Mouse (Mus musculus) heart, postnatal 4 days (tissue): Measurements from ENCODE around the gene Slamf9. TPM values are rescaled to one million over a fixed set of nuclear protein-coding genes. Genes with fewer than 3 reads are reported as not detected.

Source experiments
- DNase-seq: peaks from one replicate; pipeline ENCODE4 v3.0.0; 2021
- total RNA-seq, 2 experiments: library from RNA; stranded (reverse); gene quantifications; 2 replicates each; pipeline ENCODE4 v1.2.3; 2021

The Slamf9 gene
- total RNA-seq, 2 experiments from 2014 or later, result 1.4 to 1.8 TPM

DNA sequence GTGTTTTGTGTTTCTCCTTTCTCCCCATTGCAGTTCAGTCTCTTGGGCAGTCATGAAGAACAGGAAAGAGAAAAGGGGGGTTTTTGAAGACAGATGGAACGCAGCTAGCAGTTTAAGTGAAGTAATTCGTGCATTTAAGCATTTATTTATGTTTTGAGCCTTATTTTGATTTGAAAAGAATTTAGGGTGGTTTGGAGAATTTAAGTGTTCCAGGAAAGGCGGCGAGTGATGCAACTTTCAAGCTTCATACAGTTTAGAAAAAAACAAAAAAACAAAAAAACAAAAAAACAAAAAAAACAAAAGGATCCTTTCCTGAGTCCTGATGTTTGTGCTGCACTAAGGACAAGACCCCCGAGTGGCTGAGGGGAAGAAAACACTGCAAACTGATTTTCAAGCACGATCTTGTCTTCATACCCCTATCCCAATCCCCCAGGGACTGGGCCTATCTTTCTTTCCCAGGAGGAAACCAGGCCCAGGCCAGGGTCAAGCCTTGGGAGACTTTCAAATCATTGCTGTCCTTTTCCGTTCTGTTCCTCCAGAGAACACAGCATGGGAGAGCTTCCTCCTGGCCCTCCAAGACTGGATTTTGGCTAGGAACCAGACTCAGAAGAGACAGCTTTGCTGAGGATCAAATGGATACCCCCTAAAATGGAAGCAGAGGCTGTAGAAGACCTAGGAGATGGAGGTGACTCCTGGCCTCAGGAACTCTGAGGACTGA is 39.6 kb downstream of the Slamf9 start:
- DNase-seq, result no peak

DNA sequence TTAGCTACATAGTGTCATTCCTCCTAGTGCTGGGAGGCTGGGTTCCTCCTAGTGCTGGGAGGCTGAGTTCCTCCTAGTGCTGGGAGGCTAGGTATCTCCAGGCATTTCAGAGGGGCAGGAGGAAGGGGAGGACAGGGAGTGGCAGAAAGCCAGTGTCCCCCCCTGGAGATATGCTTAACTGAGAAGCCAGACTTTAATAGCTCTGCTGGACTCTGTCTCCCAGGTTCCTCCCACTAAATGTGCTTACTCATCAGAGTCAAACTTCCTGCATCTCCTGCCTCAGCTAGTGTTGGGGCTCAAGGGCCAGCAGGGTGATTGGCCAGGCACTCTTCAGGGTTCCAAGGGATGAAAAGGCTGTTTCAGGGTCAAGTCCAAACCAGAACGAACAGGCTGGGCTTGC is 40.2 kb downstream of the Slamf9 start:
- no peak for DNase-seq

DNA sequence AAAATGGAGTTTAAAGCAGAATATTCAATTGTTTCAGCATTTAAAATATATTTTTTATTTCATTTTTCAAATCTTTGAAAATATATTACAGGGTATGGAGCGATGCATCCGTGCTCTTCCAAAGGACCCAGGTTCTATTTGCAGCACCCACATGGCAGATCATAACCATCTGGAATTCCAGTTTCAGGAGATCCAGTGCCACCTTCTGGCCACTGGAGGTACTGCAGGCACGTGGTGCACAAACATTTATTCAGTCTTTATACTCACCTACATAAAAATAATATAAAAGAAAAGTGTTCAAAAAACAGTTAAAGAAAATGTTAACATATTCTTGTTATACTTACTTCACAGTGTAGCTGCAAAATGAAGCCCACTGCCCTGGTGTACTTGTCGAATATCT is 42.9 kb downstream of the Slamf9 start:
- no peak for DNase-seq

DNA sequence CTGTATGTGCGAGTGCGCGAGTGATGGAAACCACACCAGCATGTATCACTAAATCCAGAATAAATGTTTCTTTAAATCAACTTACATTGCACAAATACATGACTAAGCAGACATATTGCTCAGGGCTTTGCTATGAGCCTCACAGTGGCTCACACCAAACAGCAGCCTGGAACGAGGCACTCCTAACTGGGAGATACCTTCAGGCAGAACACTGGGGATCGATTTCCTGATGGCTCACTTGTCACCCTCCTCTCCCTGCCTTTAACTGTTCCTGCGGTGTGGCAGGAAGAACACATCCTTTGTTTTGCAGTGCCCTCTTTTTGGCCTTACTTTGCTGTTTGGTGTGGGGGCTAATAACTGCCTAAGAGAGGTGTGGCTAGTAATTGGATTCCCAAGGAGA is 44.5 kb downstream of the Slamf9 start:
- no peak for DNase-seq

DNA sequence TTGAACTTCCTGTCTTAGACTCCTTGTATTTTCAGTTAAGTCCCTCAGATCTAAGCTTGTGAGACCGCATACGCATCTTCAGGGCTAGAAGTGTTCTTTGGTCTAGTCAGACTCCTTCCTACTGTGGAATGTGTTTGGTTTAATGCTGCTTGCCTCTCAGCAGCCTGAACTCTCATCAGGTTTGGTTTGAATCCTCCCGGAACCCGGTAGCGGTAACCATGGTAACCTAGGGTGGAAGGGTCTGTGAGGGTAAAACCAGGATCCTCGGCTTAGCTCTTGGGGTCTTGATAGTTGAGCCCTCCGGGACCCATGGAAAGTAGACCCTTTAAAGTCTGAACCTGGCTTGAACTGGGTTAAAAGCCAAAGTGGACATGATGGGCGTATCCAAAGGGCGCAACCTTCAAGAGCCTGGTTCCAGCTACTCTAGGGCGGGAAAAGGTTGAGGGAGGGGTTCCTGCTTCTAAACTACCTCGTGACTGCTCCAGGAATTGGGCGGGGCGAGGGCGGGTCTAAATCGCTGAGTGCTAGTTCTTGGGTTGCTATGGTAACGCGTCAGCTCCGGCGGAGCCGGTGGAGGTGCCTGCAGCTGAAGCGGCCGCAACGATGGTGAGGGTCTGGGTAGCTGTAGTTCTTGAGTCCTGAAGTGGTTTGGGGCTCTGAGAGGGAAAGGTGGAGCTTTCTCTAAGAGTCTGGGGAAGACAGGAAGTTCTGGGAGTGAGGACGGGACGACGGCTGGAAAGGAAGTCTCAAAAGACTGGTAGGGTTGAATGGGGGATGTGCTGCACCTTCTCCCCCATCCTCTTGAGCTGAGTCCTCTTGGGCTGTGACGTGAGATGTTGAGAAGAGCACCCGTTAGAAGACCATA is 45.6 kb downstream of the Slamf9 start, which contains the start of gene Cfap45:
Cfap45 (plus strand) TSS at position 226 of the 865 bp plus-strand sequence.
- DNase-seq, result peak; percentile 84

DNA sequence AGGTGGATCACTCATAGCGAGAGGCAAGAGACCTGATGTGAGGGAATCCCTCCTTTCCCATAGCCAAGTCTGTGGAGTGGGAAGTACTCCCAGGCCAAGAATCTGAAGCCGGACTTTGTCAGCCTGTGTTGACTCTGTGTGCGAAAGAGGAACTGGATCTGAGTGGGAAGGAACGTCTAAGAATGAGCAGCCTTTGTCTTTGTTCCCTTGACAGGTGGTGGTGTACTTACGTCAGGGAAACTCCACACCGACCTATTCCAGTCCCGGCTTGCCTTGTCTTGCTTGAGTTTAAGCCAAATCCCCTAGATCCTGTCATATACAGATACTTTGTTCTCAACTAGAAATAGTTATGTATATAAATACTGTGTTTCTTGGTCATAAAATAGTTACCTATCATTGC is 47.4 kb downstream of the Slamf9 start:
- peak; percentile 21 for DNase-seq

DNA sequence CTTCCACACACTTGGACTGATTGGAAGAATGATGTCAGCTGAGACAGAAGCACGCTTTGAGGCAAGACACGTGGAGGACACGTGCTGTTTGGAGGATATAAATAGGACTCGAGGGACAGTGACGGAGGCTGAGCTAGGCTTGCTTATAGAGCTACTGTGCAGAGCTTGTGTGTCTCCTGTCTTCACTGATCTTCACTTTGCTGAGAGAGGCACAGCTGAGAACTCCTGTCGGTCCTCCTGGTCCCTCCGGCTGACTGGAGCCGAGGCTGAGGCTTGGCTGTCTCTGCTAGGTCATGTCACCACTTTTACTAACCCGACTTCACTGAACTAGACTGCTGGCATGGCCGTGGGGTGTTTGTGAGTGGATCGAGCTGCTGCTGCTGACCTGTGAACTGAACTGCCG is 48.5 kb downstream of the Slamf9 start:
- DNase-seq, result peak; percentile 55

DNA sequence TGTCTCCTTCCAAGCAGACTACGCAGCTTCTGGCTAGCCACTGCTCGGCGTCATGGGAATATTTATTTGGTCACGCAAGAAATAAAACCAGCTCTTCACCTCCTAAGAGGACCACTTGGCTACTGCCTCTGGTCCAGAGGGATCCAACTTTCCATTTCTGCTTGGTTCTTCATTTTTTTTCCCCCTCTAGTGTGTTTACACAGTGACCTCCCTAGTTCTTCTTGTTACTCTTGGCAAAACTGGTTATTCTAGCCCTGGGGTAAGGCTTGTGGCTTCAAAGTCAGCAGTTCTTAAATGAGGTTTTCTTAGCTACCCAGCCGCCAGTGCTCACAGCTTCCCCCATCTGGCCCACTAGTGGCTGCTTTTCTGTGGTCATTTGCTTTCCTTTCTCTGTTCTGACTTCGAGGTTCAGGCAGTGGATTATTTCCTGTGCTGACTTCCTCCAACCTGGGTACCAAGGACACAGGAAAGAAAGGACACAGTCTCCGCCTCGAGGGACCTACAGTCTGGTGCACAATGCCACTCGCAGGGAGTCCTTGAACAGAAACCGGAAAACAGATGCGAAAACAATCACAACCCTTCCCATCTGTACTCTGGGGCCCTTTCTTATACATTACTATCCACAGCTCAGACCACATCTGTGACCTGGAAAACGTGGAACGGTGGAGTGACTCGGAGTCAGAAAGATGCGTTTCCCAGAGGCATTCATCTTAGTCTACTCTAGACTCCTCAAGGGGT is 50.0 kb downstream of the Slamf9 start:
- peak; percentile 58 for DNase-seq

DNA sequence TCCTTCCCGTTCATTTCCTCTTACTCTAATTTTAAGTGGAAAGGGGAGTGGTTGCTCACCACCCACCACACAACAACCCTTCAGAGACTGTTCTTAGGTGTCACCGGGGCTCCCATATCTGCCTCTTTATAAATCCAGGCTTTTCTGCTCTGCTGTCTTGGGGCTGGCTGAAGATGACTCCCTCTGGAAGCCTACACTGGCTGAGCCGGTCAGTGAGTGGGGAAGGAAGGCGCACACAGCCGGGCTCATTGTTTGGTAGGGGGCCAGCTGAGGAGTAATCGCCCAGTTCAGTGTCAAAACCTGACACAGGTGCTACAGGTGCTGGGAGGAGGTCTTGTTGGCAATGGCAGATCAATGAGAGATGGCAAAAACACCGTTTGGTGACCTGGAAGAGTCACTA is 50.8 kb downstream of the Slamf9 start:
- no peak for DNase-seq

DNA sequence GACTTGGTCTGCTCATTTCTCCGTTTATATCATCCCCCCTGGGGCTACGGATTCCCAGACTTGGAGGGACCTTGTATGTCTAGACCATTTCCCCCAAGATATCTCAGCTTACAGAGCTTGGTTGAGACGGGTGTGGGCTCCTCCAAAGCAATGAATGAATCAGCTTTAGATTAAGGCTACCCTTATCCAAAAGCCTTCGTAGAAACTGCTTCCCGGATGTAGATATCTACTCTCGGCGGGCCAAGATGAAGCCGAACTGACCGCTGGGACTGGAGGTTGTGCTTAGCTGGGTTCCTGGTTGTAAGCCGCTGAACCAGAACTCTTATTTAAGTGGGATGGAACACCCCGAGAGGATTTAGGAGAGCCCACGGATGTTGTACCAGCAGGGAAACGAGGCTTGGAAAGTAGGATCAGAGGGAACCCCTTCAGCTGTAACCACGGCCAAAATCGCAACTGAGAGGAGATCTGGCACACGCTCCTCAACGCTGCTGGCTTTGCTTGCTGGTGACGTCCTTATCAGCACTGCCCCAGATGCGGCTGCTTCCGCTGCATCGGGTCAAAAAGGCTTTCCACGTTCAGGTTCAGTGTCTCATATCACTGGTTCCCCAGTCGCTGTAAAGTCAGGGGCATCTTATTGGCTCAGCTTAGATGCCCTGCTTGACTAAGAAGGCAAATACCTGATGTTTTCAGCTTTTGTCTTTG is 51.4 kb downstream of the Slamf9 start:
- peak; percentile 72 for DNase-seq

DNA sequence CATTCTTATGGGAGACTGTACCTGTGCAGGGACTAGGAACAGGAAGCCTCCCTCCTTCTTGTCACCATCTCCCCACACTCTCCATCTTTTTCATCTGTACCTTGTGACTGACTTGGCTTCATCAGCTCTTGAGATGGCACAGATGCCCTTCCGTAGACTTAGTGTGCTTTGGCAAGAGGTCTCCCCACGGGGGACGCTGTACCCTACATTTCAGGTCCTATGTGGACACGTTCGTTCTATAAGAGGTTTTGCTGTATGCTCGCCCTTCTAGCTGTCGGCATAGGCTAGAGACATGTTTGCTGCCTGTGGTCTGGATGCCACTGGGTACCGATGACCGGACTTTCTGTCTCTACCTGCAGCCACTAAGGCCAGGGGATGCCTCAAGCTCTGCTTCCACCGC is 52.3 kb downstream of the Slamf9 start:
- DNase-seq, result no peak

Other genes with a start within 250 kb of the Slamf9 start
- gene Atp1a4, start 216.9 kb upstream of the Slamf9 start, total RNA-seq, result under 1 TPM in 1 of 2 experiments, not detected in 1; 0.11 TPM
- 10 to 100 TPM; 19.1 to 20.1 TPM for gene Igsf8, start 213.7 kb upstream of the Slamf9 start, total RNA-seq
- gene Atp1a2, start 177.3 kb upstream of the Slamf9 start, total RNA-seq, result 10 to 100 TPM; 81.9 to 82.8 TPM
- not detected for gene Kcnj9, start 146.0 kb upstream of the Slamf9 start, total RNA-seq
- gene Kcnj10, start 134.1 kb upstream of the Slamf9 start, total RNA-seq, result under 1 TPM; 0.11 to 0.14 TPM
- 10 to 100 TPM; 10.1 to 11.4 TPM for gene Pigm, start 98.8 kb upstream of the Slamf9 start, total RNA-seq
- gene Igsf9, start 6.4 kb downstream of the Slamf9 start, total RNA-seq, result 1 to 10 TPM; 2.5 to 3.1 TPM
- 100 to 1,000 TPM; 230 to 244 TPM for gene Tagln2, start 24.7 kb downstream of the Slamf9 start, total RNA-seq
- gene Cfap45, start 45.4 kb downstream of the Slamf9 start, total RNA-seq, result 1 to 10 TPM; 3.3 to 3.5 TPM
- under 1 TPM in 1 of 2 experiments, not detected in 1; 0.17 TPM for gene Vsig8, start 80.6 kb downstream of the Slamf9 start, total RNA-seq
- not detected for gene Slamf8, start 115.2 kb downstream of the Slamf9 start, total RNA-seq
- not detected for gene Fcrl6, start 127.2 kb downstream of the Slamf9 start, total RNA-seq
- gene Dusp23, start 157.6 kb downstream of the Slamf9 start, total RNA-seq, result 1 to 10 TPM; 6.0 to 6.3 TPM
- gene Crp, start 222.7 kb downstream of the Slamf9 start, total RNA-seq, result not detected